Mouse (Mus musculus) right cerebral cortex, postnatal 4 days (tissue): ENCODE measurements around the gene Dcakd.

Source experiments
- DNase-seq: peaks from one replicate; pipeline ENCODE4 v3.0.0-alpha.2; 2022

The Dcakd gene

DNA sequence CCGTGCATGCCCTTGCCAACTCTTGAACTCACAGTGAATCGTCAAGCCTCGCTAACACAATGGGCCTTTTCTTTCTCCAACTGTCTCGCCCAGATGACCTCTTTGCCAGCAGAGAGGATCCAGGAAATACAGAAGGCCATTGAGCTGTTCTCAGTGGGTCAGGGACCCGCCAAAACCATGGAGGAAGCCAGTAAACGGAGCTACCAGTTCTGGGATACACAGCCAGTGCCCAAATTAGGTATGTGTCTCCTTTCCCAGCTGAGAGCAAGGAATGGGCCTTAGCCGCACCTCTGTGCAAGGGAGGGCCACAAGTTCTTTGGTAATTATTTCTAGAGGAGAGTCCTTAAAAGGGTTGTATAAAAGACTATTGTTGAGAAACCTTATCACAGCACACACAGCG is 18.2 kb upstream of the Dcakd start:
- no peak for DNase-seq

DNA sequence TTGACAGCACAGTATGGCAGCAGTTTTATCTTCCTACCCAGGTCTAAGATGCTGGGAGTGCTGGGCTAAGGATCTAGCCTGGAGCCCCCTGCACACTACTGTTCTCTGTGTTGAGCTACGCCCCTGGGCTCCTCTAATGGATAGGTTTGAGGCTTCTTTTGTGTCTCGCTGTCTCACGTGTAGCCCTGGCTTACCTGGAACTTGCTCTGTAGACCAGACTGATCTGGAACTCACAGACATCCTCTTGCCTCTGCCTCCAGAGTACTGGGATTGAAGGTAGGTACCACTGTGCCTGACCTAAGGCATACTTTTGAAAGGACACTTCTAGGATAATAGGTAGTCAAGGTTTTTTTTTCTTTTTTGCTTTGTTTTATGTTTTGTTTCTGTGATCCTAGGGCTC is 15.8 kb upstream of the Dcakd start:
- DNase-seq: no peak

DNA sequence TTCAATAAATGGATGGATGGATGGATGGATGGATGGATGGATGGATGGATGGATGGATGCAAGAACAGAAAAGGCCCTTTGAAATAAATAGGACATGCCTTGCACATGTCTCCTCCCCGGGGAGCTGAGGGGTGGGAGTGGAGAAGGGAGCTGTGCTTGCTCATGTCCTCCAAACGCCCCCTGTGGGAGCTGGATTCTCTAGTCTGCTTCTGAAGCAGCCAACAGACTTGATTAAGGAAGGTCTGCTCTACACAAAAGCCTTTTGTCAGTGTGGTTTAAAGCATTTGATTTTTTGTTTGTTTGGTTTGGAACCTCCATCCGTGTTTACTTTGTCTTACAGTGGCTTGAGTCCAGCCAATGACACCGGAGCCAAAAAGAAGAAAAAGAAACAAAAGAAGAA is 14.7 kb upstream of the Dcakd start:
- DNase-seq: no peak

DNA sequence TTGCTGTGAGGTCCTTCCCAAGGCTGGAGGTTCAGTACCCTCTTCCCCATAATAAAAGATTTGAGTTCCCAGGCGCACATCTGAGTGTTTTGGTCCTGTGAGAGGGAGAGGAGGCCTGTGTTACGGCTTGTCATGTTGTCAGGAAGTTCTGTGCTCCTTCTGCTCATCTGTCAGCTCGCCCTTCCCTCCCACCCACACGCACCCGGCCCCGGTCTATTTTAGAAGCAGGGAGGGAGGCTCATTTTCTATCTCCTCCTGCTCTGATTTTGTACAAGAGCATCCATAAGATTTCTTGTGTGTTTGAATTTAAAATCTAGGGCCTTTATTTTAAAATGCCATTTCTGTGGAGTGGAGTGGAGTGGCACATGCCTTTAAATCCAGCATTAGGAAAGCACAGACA is 9.9 kb upstream of the Dcakd start:
- peak; percentile 25 for DNase-seq

DNA sequence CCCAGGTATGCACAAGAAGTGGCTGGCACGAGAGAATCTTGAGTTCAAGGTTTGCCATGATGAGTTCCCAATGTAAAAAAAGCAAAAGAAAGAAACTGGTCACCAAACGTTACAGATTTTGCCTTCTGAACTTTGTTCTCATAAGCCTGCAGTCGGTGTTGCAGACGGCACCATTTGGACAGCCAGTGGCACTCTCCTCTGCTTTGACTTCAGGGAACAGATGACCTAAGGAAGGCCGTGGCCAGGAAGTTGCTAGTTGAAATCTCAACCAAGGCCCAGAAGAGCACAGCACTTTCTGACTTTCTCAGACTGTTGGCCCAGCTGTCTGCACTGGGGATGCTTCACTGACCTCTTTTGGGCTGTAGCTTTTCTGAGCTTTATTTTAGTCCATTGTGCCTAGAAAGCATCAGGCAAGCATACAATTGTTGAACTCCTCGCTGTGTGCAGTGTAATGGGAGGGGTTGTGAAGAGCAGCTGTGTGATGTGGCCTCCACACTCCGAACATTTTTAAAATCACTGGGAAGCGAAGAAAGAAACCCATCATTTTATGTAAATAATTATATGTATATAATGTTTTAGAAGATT is 8.8 kb upstream of the Dcakd start:
- DNase-seq: no peak

DNA sequence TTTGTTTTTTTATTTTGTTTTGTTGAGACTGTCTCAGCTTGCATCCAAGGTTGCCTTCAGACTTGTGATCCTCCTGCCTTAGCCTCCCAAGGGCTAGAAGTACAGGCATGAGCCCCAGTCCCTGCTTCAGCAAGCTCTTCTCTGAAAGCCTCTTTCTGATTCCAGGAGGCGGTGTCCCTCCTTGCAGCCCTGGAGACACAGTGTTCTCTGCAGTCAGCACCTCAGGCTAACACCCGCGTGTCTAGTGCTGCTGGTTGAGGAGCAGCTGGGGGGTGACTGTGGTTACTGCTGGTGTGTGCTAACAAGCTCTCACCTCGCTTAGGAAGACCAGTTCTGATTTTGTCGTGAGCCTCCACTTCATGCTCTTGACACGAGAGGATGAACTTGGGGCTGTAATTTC is 6.9 kb upstream of the Dcakd start:
- no peak for DNase-seq

DNA sequence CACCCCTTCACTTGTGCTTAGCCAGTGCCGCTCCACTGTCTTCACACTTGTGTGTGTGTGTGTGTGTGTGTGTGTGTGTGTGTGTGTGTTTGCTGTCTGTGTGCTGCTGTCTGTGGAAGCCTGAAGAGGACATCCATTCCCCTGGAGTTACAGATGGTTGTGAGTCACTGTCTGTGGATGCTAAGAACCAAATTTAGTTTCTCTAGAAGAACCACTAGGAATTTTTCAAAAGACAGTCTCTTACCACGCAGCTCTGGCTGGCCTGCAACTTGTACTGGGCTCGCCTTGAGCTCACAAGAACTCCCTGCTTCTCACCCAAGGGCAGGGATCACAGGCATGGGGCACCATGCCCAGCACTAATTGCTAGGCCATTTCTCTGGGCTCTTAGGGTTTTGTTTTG is 4.9 kb upstream of the Dcakd start:
- DNase-seq: no peak

DNA sequence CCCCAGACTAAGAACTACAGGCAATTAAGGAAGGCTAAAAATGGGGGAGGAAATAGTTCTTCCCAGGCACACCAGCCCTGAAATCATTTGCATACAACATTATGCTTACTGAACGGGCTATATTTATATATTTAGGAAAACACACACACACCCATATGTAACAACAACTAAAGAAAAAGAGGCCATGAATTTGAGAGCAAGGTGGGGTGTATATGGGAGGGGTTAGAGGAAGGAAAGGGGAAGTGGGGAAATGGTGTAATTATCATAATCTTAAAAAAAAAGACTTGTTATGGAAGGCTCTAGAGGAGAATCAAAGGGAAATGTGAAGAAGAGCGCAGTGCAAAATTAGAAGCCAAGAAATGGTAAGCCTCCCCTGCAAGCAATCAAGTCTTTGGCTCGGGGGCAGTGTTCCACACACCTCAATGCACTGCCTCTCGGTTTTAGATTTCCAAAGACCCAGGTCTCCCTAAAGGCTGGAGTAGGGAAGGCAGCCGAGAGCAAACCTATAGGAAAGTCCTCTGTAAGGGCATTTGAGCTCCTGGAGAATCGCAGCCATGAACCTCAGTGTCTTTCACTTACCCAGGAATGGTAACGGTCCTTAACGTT is 460 bp downstream of the Dcakd start:
- DNase-seq: no peak

DNA sequence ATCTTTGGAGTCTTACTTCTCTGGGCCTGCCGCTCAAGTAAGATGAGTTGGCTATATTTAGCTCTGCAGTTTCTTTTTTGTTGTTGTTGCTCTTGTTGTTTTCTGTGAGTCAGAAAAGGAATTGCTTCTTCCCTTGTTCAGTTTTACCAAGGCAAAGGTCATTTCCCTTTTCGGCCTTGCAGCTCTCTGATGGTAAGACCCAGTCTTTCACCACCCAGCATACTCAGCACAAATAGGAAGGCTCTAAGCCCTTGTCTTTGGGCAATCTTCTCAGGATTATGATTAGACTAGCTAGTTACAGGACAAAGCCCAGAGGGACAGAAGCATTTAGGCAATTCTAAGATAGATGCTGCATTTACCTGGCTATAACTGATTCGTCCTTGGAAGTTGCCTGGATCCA is 1.2 kb downstream of the Dcakd start:
- no peak for DNase-seq

DNA sequence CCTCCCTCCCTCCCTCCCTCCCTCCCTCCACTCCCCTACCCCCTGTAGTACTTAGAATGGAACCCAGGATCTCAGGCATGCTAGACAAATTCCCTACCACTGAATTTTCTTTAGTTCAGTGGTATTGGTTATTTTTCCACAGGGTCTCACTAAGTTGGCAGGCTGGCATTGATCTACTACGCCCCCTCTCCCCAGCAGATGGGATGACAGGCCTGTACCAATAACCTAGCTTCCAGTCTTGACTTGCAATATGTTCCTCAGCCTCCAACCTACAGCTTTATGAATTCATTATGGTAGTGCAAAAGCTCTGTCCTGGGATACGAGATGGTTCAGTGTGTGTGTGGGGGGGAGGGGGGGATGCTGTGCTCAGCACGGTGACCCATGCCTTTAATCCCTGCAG is 4.2 kb downstream of the Dcakd start:
- no peak for DNase-seq

DNA sequence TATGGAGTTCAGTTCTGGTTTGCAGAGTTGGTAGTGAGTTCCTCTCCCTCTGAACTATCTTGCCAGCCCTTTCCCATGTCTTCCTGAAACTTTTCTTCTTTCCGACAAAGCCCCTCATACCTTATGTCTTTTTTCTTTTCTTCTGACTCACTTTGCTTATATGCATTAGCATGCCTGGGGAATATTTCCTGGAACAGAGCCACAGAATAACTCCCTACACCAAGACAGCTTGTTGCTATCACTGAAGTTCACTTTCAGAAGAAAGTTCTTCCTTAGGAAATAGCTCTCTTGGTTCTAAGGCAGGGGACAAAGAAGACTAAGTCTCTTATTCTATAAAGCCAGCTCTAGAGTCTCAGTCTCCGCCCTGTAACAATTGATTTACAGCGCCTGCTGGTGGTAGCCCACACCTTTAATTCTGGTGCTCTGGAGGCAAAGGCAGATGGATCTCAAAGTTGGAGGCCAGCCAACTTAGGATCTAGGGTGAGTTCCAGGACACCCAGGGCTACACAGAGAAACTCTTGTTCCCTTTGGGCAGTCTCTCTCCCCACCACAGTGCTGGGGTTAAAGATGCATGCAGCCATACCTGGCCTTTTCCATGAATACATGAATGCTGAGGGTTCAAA is 7.3 kb downstream of the Dcakd start:
- DNase-seq: no peak

DNA sequence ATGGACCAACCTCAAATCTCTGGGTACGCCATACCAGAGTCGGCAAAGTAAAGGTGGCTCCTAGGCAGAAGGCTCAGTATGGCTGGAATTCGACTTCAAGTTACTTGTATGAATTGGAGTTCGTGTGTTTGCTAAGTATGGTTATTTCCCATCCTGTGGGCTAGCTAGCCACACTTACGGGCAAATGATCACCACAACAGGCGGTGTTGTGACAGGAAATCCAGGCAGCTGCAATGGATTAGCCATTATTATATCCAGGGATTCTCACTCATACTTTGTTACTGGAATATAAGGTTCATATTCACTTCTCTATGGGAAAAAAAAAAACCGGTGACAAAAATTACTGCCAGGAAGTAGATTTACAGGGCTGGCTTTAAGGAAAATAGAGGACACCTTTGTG is 8.8 kb downstream of the Dcakd start:
- DNase-seq: no peak

DNA sequence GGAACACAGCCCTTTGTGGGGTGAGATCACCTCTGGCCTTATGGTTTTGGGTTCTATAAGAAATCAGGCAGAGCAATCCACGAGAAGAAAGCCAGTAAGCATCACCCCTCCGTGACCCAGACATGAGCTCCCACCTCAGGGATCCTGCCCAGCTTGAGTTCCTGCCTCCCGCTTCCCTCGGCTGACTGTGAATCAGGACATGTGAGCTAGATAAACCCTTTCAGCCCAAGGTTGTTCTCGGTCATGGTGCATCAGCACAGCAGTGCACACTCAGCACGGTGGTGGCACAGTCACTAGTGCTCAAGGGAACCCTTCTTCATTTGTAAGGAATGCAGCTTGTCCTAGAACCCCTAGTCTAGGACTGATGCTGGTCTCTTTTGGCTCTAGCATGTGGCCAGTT is 9.3 kb downstream of the Dcakd start:
- no peak for DNase-seq

DNA sequence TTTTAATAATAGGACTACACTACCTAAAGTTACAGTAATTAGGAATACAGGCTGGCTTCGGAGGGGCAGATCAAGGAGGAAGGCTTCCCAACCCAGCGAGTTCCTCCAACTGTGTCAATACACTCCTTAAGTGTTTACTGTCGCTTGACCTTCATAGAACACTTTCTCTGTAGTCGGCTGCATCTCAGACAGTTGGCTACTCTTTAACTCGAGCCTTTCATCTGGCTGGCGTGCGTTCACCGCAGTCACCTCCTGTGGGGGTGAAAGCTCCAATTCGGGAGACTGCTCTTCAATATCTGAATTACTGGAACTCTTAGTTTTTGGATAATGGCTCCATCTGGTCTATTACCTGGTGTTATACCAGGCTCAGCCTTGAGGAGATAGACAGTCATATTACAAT is 10.5 kb downstream of the Dcakd start:
- DNase-seq: no peak

DNA sequence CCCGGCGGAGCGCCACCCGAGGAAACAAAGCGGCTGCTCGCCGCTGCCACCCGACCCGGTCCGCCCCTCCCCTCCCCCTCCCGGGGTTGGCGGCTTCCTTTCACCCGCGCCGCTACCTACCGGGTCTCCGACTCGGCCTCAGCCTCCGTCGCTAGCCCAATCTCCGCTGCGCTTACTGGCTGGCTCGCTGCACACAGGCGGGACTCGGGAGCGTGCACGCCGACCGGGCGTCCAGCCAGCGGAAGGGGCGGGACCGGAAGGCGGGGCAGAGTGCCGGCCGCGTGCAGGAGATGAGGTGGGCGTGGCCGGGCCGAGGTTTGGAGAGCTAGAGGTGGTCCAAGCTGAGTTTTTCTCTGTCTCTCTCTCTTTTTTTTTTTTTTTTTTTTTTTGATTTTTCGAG is 11.2 kb downstream of the Dcakd start:
- peak; percentile 99 for DNase-seq

DNA sequence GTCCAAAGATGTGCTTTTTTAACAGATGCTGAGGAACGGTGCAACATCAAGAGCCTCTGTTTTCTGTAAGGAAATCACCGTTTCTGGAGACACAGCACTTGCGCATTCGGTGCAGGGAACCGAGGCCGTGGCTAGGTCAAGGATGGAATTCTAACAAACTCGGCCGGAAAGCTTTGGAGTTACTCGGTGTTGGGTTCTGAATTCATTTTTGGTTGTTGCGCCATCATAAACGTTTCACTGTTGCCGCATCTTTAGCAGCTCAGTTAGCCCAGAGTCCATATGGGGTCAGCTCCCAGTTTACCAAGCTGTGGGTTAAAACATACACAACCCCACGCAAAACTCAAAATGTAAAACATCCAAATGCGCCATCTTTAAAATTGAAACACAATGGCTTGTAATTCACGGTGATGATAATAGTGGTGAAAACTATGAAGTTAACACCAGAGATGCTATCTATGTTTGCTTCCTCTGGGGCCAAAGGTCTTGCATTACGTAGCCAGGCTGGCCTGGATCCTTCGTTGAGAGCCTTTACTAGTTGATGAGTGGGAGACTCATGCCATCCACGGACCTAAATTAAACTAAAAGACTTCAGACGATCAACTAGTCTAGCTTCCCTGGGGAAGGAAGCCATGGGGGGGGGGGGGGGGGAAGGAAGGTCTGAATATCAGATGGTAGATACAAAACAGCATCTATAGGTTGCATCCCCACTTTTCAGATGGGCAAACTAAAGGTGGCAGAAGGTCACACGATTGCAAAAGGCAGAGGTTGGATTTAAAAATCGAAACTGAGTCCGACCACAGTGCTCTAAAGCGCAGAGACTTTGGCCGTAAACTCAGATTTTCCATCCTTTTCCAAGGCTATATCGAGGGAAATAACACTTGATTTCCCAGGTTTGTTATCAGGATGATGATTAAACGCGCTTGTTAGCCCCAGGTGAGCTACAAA is 12.0 kb downstream of the Dcakd start:
- DNase-seq: no peak

DNA sequence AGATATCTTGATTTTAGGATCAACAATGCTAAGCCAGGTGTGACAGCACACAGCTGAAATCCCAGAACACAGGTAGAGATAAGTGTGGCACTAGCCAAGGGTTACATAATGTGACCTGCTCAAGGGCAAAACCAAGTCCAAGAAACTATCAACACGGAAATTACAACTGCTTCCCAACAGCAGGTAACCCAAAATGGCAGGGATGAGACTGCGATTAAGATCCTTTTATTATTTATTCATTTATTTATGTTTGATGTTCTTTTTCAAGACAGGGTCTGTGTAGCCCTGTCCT is 17.0 kb downstream of the Dcakd start:
- DNase-seq: no peak

DNA sequence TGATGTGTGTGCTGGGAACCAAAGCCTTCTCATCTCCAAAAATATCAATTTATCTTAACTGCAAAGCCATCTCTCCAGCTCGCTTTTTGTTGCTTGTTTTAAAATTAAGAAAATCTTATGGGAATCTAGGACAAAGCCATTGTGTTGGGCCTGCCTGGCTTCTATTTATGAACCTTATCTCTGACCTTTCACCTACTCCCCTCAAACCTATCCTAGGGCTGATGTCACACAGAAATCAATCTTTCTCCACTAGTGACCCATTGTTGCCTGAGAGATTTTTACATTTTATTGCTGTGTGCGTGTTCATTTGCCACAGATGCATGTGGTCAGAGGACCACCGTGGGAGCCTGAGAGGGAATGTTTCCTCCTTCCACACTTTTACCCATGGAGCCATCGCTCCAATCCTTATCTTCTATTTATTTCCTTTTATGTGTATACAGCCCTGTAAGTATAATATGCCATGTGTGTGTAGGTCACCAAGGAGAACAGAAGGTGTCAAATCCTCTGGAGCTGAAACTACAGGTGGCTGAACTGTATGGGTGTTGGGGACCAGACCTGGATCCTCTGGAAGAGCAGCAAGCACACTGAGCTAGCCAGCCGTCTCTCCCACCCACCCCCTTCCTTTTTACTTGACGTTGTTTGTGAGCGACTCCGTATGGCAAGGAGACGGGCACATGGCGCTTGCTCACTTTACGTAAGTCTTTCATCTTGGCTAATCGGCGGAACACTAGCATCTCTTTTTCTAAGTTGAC is 17.5 kb downstream of the Dcakd start:
- no peak for DNase-seq

DNA sequence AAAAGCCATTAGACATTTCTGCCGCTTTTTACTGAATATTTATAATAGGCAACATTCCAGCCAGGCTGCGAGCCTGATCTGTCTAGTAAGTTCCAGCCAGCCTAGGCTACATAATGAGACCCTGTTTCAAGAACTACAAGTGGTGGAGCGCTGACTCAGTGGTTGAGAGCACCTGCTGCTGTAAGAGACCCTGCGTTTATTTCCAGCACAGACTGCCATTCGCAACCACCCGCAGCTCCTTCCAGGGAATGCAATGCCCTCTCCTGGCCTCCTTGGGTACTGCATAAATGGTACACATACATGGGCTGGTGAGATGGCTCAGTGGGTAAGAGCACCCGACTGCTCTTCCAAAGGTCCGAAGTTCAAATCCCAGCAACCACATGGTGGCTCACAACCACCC is 18.9 kb downstream of the Dcakd start:
- DNase-seq: peak; percentile 53

DNA sequence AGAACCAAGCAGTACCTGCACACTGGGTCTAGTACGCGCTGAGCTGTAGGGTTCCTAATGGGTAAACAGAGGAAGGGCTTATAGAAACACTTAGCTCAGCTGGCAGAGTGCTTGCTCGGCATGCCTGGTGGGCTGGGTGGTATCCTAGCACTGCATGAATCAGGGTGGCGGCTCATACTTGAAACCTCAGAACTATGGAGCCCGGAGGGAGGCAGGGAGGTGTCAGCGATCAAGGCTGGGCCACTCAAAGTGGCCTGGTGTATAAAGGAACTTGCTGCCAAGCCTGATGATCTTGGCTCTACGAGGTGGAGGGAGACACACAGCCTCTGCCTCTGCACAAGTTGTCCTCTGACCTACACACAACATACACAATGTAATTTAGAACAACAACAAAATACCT is 19.6 kb downstream of the Dcakd start:
- no peak for DNase-seq

DNA sequence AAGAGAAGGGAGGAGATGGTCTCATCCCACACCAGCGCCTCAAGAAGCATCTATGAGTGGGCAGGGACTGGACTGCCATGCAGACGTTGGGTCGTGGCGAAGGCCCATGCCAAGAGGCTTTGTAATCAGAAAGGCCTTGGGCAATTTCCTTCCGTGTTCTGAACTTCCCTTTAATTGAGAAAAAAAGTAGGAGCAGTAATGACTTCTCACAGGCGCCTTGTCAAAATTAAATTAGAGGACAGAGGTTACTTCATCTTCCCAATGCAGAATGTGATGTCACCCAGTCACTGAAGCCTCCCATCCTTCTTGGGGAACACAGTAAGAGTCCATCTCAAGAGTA is 21.2 kb downstream of the Dcakd start:
- DNase-seq: no peak

DNA sequence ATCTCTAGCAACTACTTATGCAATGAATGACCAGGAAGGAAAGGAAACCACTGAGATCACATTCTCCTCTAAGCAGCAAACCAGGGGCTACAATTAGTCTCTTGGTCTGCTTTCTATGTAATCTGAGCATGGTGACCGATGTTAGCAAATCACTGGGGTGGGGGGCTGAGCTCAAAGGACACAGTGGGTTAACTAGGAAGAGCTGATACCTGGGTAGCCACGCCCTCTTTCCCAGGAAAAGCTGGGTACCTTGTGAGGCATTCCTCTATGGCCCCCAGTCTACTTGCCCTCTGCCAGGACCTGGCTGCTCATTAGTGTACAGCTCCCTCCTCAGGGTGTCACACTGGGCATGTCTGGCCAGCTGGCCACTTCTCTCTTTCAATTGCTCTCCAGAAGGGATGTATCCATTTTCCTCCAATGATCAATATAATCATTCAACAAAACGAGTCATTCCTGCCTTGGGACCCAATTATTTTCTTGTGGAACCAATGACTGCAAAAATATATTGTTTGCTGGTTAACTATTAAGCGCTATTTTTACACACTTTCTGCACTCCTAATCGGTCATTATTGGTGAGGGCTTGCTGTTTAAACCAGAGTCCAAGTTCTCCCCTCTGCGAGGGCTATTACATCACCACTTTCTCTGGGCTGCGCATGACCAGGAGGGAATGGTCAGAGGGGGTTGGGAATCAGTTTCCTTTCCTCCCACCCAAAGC is 21.7 kb downstream of the Dcakd start:
- no peak for DNase-seq
